Mouse (Mus musculus): ENCODE results near the gene Zic3. TPM values are rescaled to one million over a fixed set of nuclear protein-coding genes. Genes with fewer than 3 reads are reported as not detected.

Zic3 gene
- total RNA-seq, 1 experiment = 41.0 TPM

- H3K9me3 ChIP-seq (ENCODE audit: control insufficient read depth, insufficient read depth, low read depth, low read length) = no peaks in the 10 kb centered on the region
- 0 out of 4 replicates have a peak, but pooled peaks cover 0 to 2% of the 10 kb centered on the region in 2 experiments for H3K4me1 ChIP-seq (ENCODE audit: control insufficient read depth in 2 of 2, insufficient read depth in 2 of 2, low read length in 2 of 2, poor library complexity in 1 of 2)
- H3K36me3 ChIP-seq (ENCODE audit: control insufficient read depth, insufficient read depth, low read length, poor library complexity, severe bottlenecking) = peaks cover 25% of the 10 kb centered on the region
- peak overlapping the region; percentile 89 to 96 for H3K4me3 ChIP-seq (ENCODE audit: insufficient read depth in 1 of 2, low read depth in 1 of 2, low read length in 2 of 2, poor library complexity in 1 of 2, severe bottlenecking in 1 of 2)
- peak overlapping the region; percentile 97 for H3K9ac ChIP-seq (ENCODE audit: insufficient read depth, low read depth, low read length, poor library complexity, severe bottlenecking)
- TF ChIP-seq ZNF384 (IDR thresholded peaks at IDR 0.05; ENCODE audit: low read depth, low read length) (no peak), HCFC1 (IDR thresholded peaks at IDR 0.05; ENCODE audit: borderline replicate concordance, insufficient read depth, low read length) (no peak), MAFK (IDR thresholded peaks at IDR 0.05; ENCODE audit: insufficient read depth, low read depth, low read length) (no peak), CHD2 (IDR thresholded peaks at IDR 0.05; ENCODE audit: low read depth, low read length) (no peak), ZC3H11A (IDR thresholded peaks at IDR 0.05; ENCODE audit: borderline replicate concordance, low read depth, low read length) (no peak)
- in situ Hi-C loops (cut with MboI; ENCODE audit: low sequenced_read_pairs in 2 of 2, unreplicated experiment in 2 of 2) = no loop called here
- peak overlapping the region; percentile 97 for H3K27ac ChIP-seq (ENCODE audit: insufficient read depth, low read depth, low read length, poor library complexity, severe bottlenecking)
- DNase-seq (ENCODE audit: low read depth, low spot score) = no peak
These were observed 7.8 kb downstream of the Zic3 start for GRCm38 (mm10) chrX:58030100-58030834.

DNA sequence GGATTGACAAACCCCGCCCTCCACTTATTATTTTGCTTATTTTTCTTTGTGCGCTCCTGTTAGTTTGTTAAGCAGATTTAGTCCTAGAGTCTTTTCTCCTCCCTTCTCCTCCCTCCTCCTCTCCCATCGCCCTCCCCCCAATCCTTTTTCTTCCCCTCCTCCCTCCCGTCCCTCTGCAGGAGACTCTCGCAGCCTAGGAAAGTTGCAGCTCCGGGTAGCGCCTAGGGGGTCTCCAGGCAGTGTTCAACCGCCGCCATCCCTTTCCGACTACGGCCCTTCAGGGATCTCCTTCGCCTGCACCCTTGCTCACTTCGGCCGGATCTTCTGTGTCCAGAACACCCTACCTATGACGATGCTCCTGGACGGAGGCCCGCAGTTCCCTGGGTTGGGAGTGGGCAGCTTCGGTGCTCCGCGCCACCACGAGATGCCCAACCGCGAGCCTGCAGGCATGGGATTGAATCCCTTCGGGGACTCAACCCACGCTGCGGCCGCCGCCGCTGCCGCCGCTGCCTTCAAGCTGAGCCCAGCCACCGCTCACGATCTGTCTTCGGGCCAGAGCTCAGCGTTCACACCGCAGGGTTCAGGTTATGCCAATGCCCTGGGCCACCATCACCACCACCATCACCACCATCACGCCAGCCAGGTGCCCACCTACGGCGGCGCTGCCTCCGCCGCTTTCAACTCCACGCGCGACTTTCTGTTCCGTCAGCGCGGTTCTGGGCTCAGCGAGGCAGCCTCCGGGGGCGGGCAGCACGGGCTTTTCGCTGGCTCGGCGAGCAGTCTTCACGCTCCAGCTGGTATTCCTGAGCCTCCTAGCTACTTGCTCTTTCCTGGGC, 8.6 kb downstream of the Zic3 start:
- TF ChIP-seq HCFC1 (IDR thresholded peaks at IDR 0.05; ENCODE audit: borderline replicate concordance, insufficient read depth, low read length) (no peak), CHD2 (IDR thresholded peaks at IDR 0.05; ENCODE audit: low read depth, low read length) (no peak), ZNF384 (IDR thresholded peaks at IDR 0.05; ENCODE audit: low read depth, low read length) (no peak), MAFK (IDR thresholded peaks at IDR 0.05; ENCODE audit: insufficient read depth, low read depth, low read length) (no peak), ZC3H11A (IDR thresholded peaks at IDR 0.05; ENCODE audit: borderline replicate concordance, low read depth, low read length) (no peak)
- peaks cover 25% of the 10 kb centered on the region for H3K36me3 ChIP-seq (ENCODE audit: control insufficient read depth, insufficient read depth, low read length, poor library complexity, severe bottlenecking)
- in situ Hi-C loops (cut with MboI; ENCODE audit: low sequenced_read_pairs in 2 of 2, unreplicated experiment in 2 of 2) = no loop called here
- H3K9ac ChIP-seq (ENCODE audit: insufficient read depth, low read depth, low read length, poor library complexity, severe bottlenecking) = peak overlapping the region; percentile 97
- H3K4me3 ChIP-seq (ENCODE audit: insufficient read depth in 1 of 2, low read depth in 1 of 2, low read length in 2 of 2, poor library complexity in 1 of 2, severe bottlenecking in 1 of 2) = peak overlapping the region; percentile 89 to 96
- peaks cover 0 to 1% of the 10 kb centered on the region in 2 experiments; a peak in 1 of 4 replicates for H3K4me1 ChIP-seq (ENCODE audit: control insufficient read depth in 2 of 2, insufficient read depth in 2 of 2, low read length in 2 of 2, poor library complexity in 1 of 2)
- peak overlapping the region; percentile 97 for H3K27ac ChIP-seq (ENCODE audit: insufficient read depth, low read depth, low read length, poor library complexity, severe bottlenecking)
- DNase-seq (ENCODE audit: low read depth, low spot score) = no peak
- H3K9me3 ChIP-seq (ENCODE audit: control insufficient read depth, insufficient read depth, low read depth, low read length) = no peaks in the 10 kb centered on the region

- no peak for DNase-seq (ENCODE audit: low read depth, low spot score)
- H3K27ac ChIP-seq (ENCODE audit: insufficient read depth, low read depth, low read length, poor library complexity, severe bottlenecking) = peak overlapping the region; percentile 97
- H3K9me3 ChIP-seq (ENCODE audit: control insufficient read depth, insufficient read depth, low read depth, low read length) = no peaks in the 10 kb centered on the region
- in situ Hi-C loops (cut with MboI; ENCODE audit: low sequenced_read_pairs in 2 of 2, unreplicated experiment in 2 of 2) = no loop called here
- TF ChIP-seq MAFK (IDR thresholded peaks at IDR 0.05; ENCODE audit: insufficient read depth, low read depth, low read length) = no peak
- no peak for TF ChIP-seq ZNF384 (IDR thresholded peaks at IDR 0.05; ENCODE audit: low read depth, low read length)
- no peak for TF ChIP-seq ZC3H11A (IDR thresholded peaks at IDR 0.05; ENCODE audit: borderline replicate concordance, low read depth, low read length)
- no peak for TF ChIP-seq HCFC1 (IDR thresholded peaks at IDR 0.05; ENCODE audit: borderline replicate concordance, insufficient read depth, low read length)
- no peaks in the 10 kb centered on the region; a peak in 1 of 4 replicates for H3K4me1 ChIP-seq (ENCODE audit: control insufficient read depth in 2 of 2, insufficient read depth in 2 of 2, low read length in 2 of 2, poor library complexity in 1 of 2)
- H3K9ac ChIP-seq (ENCODE audit: insufficient read depth, low read depth, low read length, poor library complexity, severe bottlenecking) = peak overlapping the region; percentile 97
- peaks cover 25% of the 10 kb centered on the region for H3K36me3 ChIP-seq (ENCODE audit: control insufficient read depth, insufficient read depth, low read length, poor library complexity, severe bottlenecking)
- peak overlapping the region; percentile 89 to 96 for H3K4me3 ChIP-seq (ENCODE audit: insufficient read depth in 1 of 2, low read depth in 1 of 2, low read length in 2 of 2, poor library complexity in 1 of 2, severe bottlenecking in 1 of 2)
These were observed 9.4 kb downstream of the Zic3 start for GRCm38 (mm10) chrX:58031671-58032605.

DNA sequence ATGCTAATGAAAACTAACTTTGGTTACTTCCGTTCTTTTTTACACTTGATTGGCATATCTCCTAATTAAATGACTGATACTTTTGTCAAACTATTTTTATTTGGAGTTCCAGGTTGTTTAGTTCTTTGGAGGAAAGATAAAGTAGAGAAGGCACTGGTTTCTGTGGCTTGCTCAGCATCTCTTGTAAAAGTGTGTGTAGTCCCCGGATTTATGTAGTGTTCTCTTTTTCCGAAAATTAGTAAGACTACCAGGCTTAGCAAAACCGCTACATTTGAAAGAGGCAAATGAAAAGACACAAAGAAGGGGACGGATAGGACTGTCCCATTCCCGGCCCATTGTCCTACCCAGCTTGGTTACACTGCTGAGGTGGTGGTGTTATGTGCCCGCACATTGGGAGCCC, 10.1 kb downstream of the Zic3 start:
- H3K27ac ChIP-seq (ENCODE audit: insufficient read depth, low read depth, low read length, poor library complexity, severe bottlenecking) = peak overlapping the region; percentile 97; the same call in 1 of the 2 replicates
- no peak for DNase-seq (ENCODE audit: low read depth, low spot score)
- H3K4me3 ChIP-seq (ENCODE audit: insufficient read depth in 1 of 2, low read depth in 1 of 2, low read length in 2 of 2, poor library complexity in 1 of 2, severe bottlenecking in 1 of 2) = peak overlapping the region; percentile 89 to 96

More for the DNA sequence above, 10.1 kb downstream of the Zic3 start:
- TF ChIP-seq HCFC1 (IDR thresholded peaks at IDR 0.05; ENCODE audit: borderline replicate concordance, insufficient read depth, low read length) = no peak
- TF ChIP-seq MAFK (IDR thresholded peaks at IDR 0.05; ENCODE audit: insufficient read depth, low read depth, low read length) = no peak
- TF ChIP-seq CHD2 (IDR thresholded peaks at IDR 0.05; ENCODE audit: low read depth, low read length) = no peak
- no peak for TF ChIP-seq ZNF384 (IDR thresholded peaks at IDR 0.05; ENCODE audit: low read depth, low read length)
- TF ChIP-seq ZC3H11A (IDR thresholded peaks at IDR 0.05; ENCODE audit: borderline replicate concordance, low read depth, low read length) = no peak
- Histone ChIP-seq H3K9me3 (ENCODE audit: control insufficient read depth, insufficient read depth, low read depth, low read length) (no peaks in the 10 kb centered on the region), H3K4me1 (ENCODE audit: control insufficient read depth in 2 of 2, insufficient read depth in 2 of 2, low read length in 2 of 2, poor library complexity in 1 of 2) (no peaks in the 10 kb centered on the region; a peak in 1 of 4 replicates), H3K36me3 (ENCODE audit: control insufficient read depth, insufficient read depth, low read length, poor library complexity, severe bottlenecking) (peaks cover 25% of the 10 kb centered on the region), H3K9ac (ENCODE audit: insufficient read depth, low read depth, low read length, poor library complexity, severe bottlenecking) (peak overlapping the region; percentile 82)
- in situ Hi-C loops (cut with MboI; ENCODE audit: low sequenced_read_pairs in 2 of 2, unreplicated experiment in 2 of 2) = no loop called here

Measured in ES-E14 (cell line).